Mouse (Mus musculus): Measurements from ENCODE around the gene Zfp791. TPM values are rescaled to one million over a fixed set of nuclear protein-coding genes. Genes with fewer than 3 reads are reported as not detected.
A peak's percentile ranks its signal among the peaks of the same experiment; 100 is the strongest.

Gene Zfp791
- total RNA-seq, 1 experiment = 1.0 TPM

DNA sequence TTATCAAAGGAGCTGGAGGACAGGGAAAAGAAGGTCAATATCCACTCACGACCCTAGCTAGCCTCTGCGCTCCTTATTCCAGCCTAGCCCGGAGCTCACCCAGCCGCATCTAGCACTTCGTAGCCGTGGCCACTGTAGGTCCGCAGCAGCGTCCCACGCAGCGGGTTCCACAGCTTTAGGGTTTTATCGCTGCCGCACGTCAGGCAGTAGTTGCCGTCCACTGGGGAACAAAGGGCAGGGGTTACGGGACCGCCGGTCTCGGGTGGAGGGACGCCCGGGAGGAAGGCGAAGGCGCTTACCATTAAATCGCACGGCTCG, 42.7 kb downstream of the Zfp791 start:
- peak overlapping the region; percentile 88 for H3K9ac ChIP-seq (ENCODE audit: insufficient read depth, low read depth, low read length, poor library complexity, severe bottlenecking)
- TF ChIP-seq ZC3H11A (IDR thresholded peaks at IDR 0.05; ENCODE audit: borderline replicate concordance, low read depth, low read length) = no peak
- TF ChIP-seq HCFC1 (IDR thresholded peaks at IDR 0.05; ENCODE audit: borderline replicate concordance, insufficient read depth, low read length) = no peak
- TF ChIP-seq MAFK (IDR thresholded peaks at IDR 0.05; ENCODE audit: insufficient read depth, low read depth, low read length) = no peak
- no peak for TF ChIP-seq CHD2 (IDR thresholded peaks at IDR 0.05; ENCODE audit: low read depth, low read length)
- no peak for TF ChIP-seq ZNF384 (IDR thresholded peaks at IDR 0.05; ENCODE audit: low read depth, low read length)
- no peak for DNase-seq (ENCODE audit: low read depth, low spot score)
- peaks cover 2 to 12% of the 10 kb centered on the region in 2 experiments; a peak in 3 of 4 replicates for H3K4me1 ChIP-seq (ENCODE audit: control insufficient read depth in 2 of 2, insufficient read depth in 2 of 2, low read length in 2 of 2, poor library complexity in 1 of 2)
- in situ Hi-C loops (cut with MboI; ENCODE audit: low sequenced_read_pairs in 2 of 2, unreplicated experiment in 2 of 2) = no loop called here
- H3K4me3 ChIP-seq (ENCODE audit: insufficient read depth in 1 of 2, low read depth in 1 of 2, low read length in 2 of 2, poor library complexity in 1 of 2, severe bottlenecking in 1 of 2) = peak overlapping the region; percentile 90 to 91
- H3K27ac ChIP-seq (ENCODE audit: insufficient read depth, low read depth, low read length, poor library complexity, severe bottlenecking) = no peak overlapping the region; the same call in 1 of the 2 replicates
- H3K36me3 ChIP-seq (ENCODE audit: control insufficient read depth, insufficient read depth, low read length, poor library complexity, severe bottlenecking) = peaks cover 12% of the 10 kb centered on the region
- no peaks in the 10 kb centered on the region for H3K9me3 ChIP-seq (ENCODE audit: control insufficient read depth, insufficient read depth, low read depth, low read length)

DNA sequence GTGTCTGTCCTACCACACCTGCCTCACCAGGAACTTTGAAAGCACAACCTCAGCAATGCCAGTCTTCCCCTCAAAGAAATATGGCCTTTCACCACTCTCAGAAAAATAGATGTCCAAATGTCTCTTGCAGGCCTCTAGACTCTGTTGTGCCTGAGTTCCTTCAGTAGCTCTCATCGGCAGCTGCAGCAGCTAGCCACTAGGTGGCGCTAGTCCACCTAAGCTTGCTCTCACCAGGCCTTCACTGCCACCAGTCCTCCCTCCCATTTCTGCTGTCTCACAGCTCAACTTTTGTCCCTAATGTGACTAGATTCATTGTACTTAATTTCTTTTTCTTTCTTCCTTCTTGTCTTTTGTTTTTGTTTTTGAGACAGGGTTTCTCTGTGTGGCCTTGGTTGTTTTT, 45.9 kb downstream of the Zfp791 start:
- Histone ChIP-seq H3K4me1 (ENCODE audit: control insufficient read depth in 2 of 2, insufficient read depth in 2 of 2, low read length in 2 of 2, poor library complexity in 1 of 2) (peaks cover 0 to 16% of the 10 kb centered on the region in 2 experiments; a peak in 1 of 4 replicates), H3K36me3 (ENCODE audit: control insufficient read depth, insufficient read depth, low read length, poor library complexity, severe bottlenecking) (peaks cover 32% of the 10 kb centered on the region), H3K9ac (ENCODE audit: insufficient read depth, low read depth, low read length, poor library complexity, severe bottlenecking) (no peak overlapping the region), H3K27ac (ENCODE audit: insufficient read depth, low read depth, low read length, poor library complexity, severe bottlenecking) (no peak overlapping the region), H3K4me3 (ENCODE audit: insufficient read depth in 1 of 2, low read depth in 1 of 2, low read length in 2 of 2, poor library complexity in 1 of 2, severe bottlenecking in 1 of 2) (no peak overlapping the region), H3K9me3 (ENCODE audit: control insufficient read depth, insufficient read depth, low read depth, low read length) (no peaks in the 10 kb centered on the region)
- in situ Hi-C loops (cut with MboI; ENCODE audit: low sequenced_read_pairs in 2 of 2, unreplicated experiment in 2 of 2) = no loop called here
- DNase-seq (ENCODE audit: low read depth, low spot score) = peak; percentile 70
- no peak for TF ChIP-seq HCFC1 (IDR thresholded peaks at IDR 0.05; ENCODE audit: borderline replicate concordance, insufficient read depth, low read length)
- no peak for TF ChIP-seq ZNF384 (IDR thresholded peaks at IDR 0.05; ENCODE audit: low read depth, low read length)
- no peak for TF ChIP-seq CHD2 (IDR thresholded peaks at IDR 0.05; ENCODE audit: low read depth, low read length)
- no peak for TF ChIP-seq MAFK (IDR thresholded peaks at IDR 0.05; ENCODE audit: insufficient read depth, low read depth, low read length)
- TF ChIP-seq ZC3H11A (IDR thresholded peaks at IDR 0.05; ENCODE audit: borderline replicate concordance, low read depth, low read length) = no peak

DNA sequence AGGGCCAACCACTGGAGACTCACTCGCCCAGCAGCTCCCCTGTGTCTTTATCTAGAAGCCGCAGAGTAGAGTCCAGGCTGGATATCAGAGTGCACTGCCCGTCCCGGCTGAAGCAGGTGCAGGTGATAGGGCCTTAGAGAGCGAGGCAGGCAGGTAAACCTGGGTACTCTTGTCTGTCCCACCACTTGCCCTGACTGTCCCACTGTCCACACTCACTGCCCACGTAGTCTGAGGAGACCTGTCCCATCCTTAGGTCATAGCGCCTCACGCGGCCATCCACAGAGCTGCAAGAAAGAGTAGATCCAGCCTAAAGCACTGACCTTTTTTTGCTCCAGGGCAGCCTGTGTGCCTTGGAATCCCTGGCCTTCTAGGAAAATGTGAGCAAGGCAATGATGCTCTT, 46.9 kb downstream of the Zfp791 start:
- Histone ChIP-seq H3K4me3 (ENCODE audit: insufficient read depth in 1 of 2, low read depth in 1 of 2, low read length in 2 of 2, poor library complexity in 1 of 2, severe bottlenecking in 1 of 2) (no peak overlapping the region), H3K36me3 (ENCODE audit: control insufficient read depth, insufficient read depth, low read length, poor library complexity, severe bottlenecking) (peaks cover 32% of the 10 kb centered on the region), H3K4me1 (ENCODE audit: control insufficient read depth in 2 of 2, insufficient read depth in 2 of 2, low read length in 2 of 2, poor library complexity in 1 of 2) (peaks cover 0 to 11% of the 10 kb centered on the region in 2 experiments; a peak in 1 of 4 replicates), H3K9me3 (ENCODE audit: control insufficient read depth, insufficient read depth, low read depth, low read length) (no peaks in the 10 kb centered on the region), H3K27ac (ENCODE audit: insufficient read depth, low read depth, low read length, poor library complexity, severe bottlenecking) (no peak overlapping the region), H3K9ac (ENCODE audit: insufficient read depth, low read depth, low read length, poor library complexity, severe bottlenecking) (no peak overlapping the region)
- in situ Hi-C loops (cut with MboI; ENCODE audit: low sequenced_read_pairs in 2 of 2, unreplicated experiment in 2 of 2) = no loop called here
- no peak for DNase-seq (ENCODE audit: low read depth, low spot score)
- TF ChIP-seq ZC3H11A (IDR thresholded peaks at IDR 0.05; ENCODE audit: borderline replicate concordance, low read depth, low read length) (no peak), HCFC1 (IDR thresholded peaks at IDR 0.05; ENCODE audit: borderline replicate concordance, insufficient read depth, low read length) (no peak), ZNF384 (IDR thresholded peaks at IDR 0.05; ENCODE audit: low read depth, low read length) (no peak), MAFK (IDR thresholded peaks at IDR 0.05; ENCODE audit: insufficient read depth, low read depth, low read length) (no peak), CHD2 (IDR thresholded peaks at IDR 0.05; ENCODE audit: low read depth, low read length) (no peak)

GRCm38 (mm10) chr8:85074617-85075016, 48.3 kb downstream of the Zfp791 start:
- no peak for DNase-seq (ENCODE audit: low read depth, low spot score)
- no peaks in the 10 kb centered on the region for H3K9me3 ChIP-seq (ENCODE audit: control insufficient read depth, insufficient read depth, low read depth, low read length)
- TF ChIP-seq ZC3H11A (IDR thresholded peaks at IDR 0.05; ENCODE audit: borderline replicate concordance, low read depth, low read length) = no peak
- peaks cover 32% of the 10 kb centered on the region for H3K36me3 ChIP-seq (ENCODE audit: control insufficient read depth, insufficient read depth, low read length, poor library complexity, severe bottlenecking)
- no peak overlapping the region for H3K4me3 ChIP-seq (ENCODE audit: insufficient read depth in 1 of 2, low read depth in 1 of 2, low read length in 2 of 2, poor library complexity in 1 of 2, severe bottlenecking in 1 of 2)
- H3K9ac ChIP-seq (ENCODE audit: insufficient read depth, low read depth, low read length, poor library complexity, severe bottlenecking) = no peak overlapping the region
- peaks cover 0 to 11% of the 10 kb centered on the region in 2 experiments; a peak in 1 of 4 replicates for H3K4me1 ChIP-seq (ENCODE audit: control insufficient read depth in 2 of 2, insufficient read depth in 2 of 2, low read length in 2 of 2, poor library complexity in 1 of 2)
- in situ Hi-C loops (cut with MboI; ENCODE audit: low sequenced_read_pairs in 2 of 2, unreplicated experiment in 2 of 2) = no loop called here
- H3K27ac ChIP-seq (ENCODE audit: insufficient read depth, low read depth, low read length, poor library complexity, severe bottlenecking) = no peak overlapping the region

DNA sequence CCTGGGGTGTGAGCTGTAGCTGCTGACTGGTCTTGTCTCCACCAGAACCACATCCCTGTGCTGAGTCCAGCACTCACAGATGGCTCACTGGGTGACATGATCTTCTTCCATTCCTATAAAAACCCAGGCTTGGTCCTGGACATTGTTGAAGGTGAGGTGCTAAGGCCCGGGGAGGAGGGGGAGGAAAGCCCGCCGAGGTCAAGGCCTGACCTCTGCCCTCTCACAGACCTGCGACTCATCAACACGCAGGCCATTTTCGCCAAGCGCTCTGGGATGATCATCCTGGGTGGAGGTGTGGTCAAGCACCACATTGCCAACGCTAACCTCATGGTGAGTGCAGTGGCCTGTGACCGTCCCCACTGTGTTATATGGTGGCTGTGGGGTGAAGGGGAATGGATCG, 48.7 kb downstream of the Zfp791 start:
- Histone ChIP-seq H3K36me3 (ENCODE audit: control insufficient read depth, insufficient read depth, low read length, poor library complexity, severe bottlenecking) (peaks cover 32% of the 10 kb centered on the region), H3K9ac (ENCODE audit: insufficient read depth, low read depth, low read length, poor library complexity, severe bottlenecking) (no peak overlapping the region), H3K9me3 (ENCODE audit: control insufficient read depth, insufficient read depth, low read depth, low read length) (no peaks in the 10 kb centered on the region), H3K4me3 (ENCODE audit: insufficient read depth in 1 of 2, low read depth in 1 of 2, low read length in 2 of 2, poor library complexity in 1 of 2, severe bottlenecking in 1 of 2) (no peak overlapping the region), H3K27ac (ENCODE audit: insufficient read depth, low read depth, low read length, poor library complexity, severe bottlenecking) (no peak overlapping the region), H3K4me1 (ENCODE audit: control insufficient read depth in 2 of 2, insufficient read depth in 2 of 2, low read length in 2 of 2, poor library complexity in 1 of 2) (peaks cover 0 to 11% of the 10 kb centered on the region in 2 experiments; a peak in 1 of 4 replicates)
- in situ Hi-C loops (cut with MboI; ENCODE audit: low sequenced_read_pairs in 2 of 2, unreplicated experiment in 2 of 2) = no loop called here
- TF ChIP-seq ZNF384 (IDR thresholded peaks at IDR 0.05; ENCODE audit: low read depth, low read length) (no peak), CHD2 (IDR thresholded peaks at IDR 0.05; ENCODE audit: low read depth, low read length) (no peak), MAFK (IDR thresholded peaks at IDR 0.05; ENCODE audit: insufficient read depth, low read depth, low read length) (no peak), HCFC1 (IDR thresholded peaks at IDR 0.05; ENCODE audit: borderline replicate concordance, insufficient read depth, low read length) (no peak), ZC3H11A (IDR thresholded peaks at IDR 0.05; ENCODE audit: borderline replicate concordance, low read depth, low read length) (no peak)
- DNase-seq (ENCODE audit: low read depth, low spot score) = no peak
